Mouse (Mus musculus) liver, embryonic 13.5 days (tissue): ENCODE data around the gene Ftcd. TPM values are rescaled to one million over a fixed set of nuclear protein-coding genes. Genes with fewer than 3 reads are reported as not detected.

Experiments
- ATAC-seq: fragments of 200-750 bp; cut with Nextera tagmentation; 2 replicates; pipeline ENCODE4 v1.8.0; 2017; ENCODE audit warnings: low read depth, mild to moderate bottlenecking, moderate number of reproducible peaks, moderate library complexity
- DNase-seq: peaks from one replicate; pipeline ENCODE4 v3.0.0; 2022
- H3K27ac ChIP-seq: fragments of 300-500 bp; sonication (generic); 2 replicates; pipeline ENCODE4 v1.5.1; 2015; ENCODE audit warnings: moderate library complexity, mild to moderate bottlenecking, inconsistent platforms
- H3K27me3 ChIP-seq: fragments of 300-500 bp; sonication (generic); 2 replicates; pipeline ENCODE4 v1.6.1; 2015; ENCODE audit warnings: mild to moderate bottlenecking, inconsistent platforms
- H3K36me3 ChIP-seq: fragments of 300-500 bp; sonication (generic); 2 replicates; pipeline ENCODE4 v1.6.1; 2015; ENCODE audit warnings: mild to moderate bottlenecking, inconsistent platforms
- H3K4me1 ChIP-seq: fragments of 300-500 bp; sonication (generic); replicated peaks from 2 replicates; pipeline ENCODE4 v1.6.1; 2015; ENCODE audit warnings: inconsistent platforms
- H3K4me2 ChIP-seq: fragments of 300-500 bp; sonication (generic); 2 replicates; pipeline ENCODE4 v1.6.1; 2015; ENCODE audit warnings: inconsistent platforms, mild to moderate bottlenecking, moderate library complexity
- H3K4me3 ChIP-seq: fragments of 300-500 bp; sonication (generic); replicated peaks from 2 replicates; pipeline ENCODE4 v1.5.1; 2015; ENCODE audit warnings: mild to moderate bottlenecking, inconsistent platforms
- H3K9ac ChIP-seq: fragments of 300-500 bp; sonication (generic); 2 replicates; pipeline ENCODE4 v1.6.1; 2015; ENCODE audit warnings: mild to moderate bottlenecking, inconsistent platforms
- H3K9me3 ChIP-seq: fragments of 300-500 bp; sonication (generic); replicated peaks from 2 replicates; pipeline ENCODE4 v1.6.1; 2016; ENCODE audit warnings: inconsistent platforms
- WGBS: fragments of 180-500 bp; shearing (Covaris S2); methylation state at CpG from one replicate; pipeline ENCODE4 v1.1.7; 2015; ENCODE audit not compliant: insufficient replicate concordance; 5-methylcytosine and 5-hydroxymethylcytosine counted together
- polyA plus RNA-seq: library from polyadenylated mRNA; unstranded; fragments of >200 nt; fragmentation: Nextera tagmentation; extraction: Ambion mirVana; gene quantifications from 2 replicates; pipeline ENCODE4 v1.2.1, GENCODE M21; 2015

The Ftcd gene
- 19.1 and 22.9 TPM in 2 replicates for polyA plus RNA-seq

DNA sequence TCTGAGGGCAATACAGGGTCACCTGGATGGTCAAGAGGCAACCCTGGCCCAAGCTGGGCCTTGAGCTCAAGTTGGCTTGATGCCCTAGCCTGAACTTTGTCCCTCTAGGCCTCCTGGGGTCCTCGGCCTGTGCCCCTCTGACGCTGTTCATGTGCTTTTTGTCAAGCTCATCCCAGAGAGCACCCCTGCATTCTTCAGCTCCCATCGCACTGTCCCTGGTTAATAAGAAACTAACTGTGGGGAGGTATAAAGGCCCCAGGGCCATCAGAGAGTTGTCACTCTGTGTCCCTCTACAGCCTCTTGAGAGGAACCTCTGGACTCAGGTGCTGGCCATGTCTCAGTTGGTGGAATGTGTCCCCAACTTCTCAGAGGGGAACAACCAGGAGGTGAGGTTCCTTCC is at the start of gene Ftcd:
Ftcd (plus strand) TSS at position 275 of the 400 bp plus-strand sequence.
- whole genome bisulfite sequencing, result 58% methylated on average over 3 of the region's 3 CpGs
- DNase-seq, result no peak
- Histone ChIP-seq H3K9me3 (no peaks in the 10 kb centered on the region), H3K4me1 (peaks cover 9% of the 10 kb centered on the region; the same call in 1 of the 2 replicates), H3K9ac (peak within 1 kb of the TSS; percentile 41; the same call in 1 of the 2 replicates), H3K27ac (peak within 1 kb of the TSS; percentile 71), H3K27me3 (no peaks in the 10 kb centered on the region), H3K4me2 (peak within 1 kb of the TSS; percentile 47), H3K36me3 (no peaks in the 10 kb centered on the region), H3K4me3 (peak within 1 kb of the TSS; percentile 30)
- peak; percentile 71 for ATAC-seq

- Histone ChIP-seq H3K9ac (peak overlapping the region; percentile 61), H3K27me3 (no peaks in the 10 kb centered on the region), H3K36me3 (peaks cover 26% of the 10 kb centered on the region), H3K27ac (peak overlapping the region; percentile 43; the same call in 1 of the 2 replicates), H3K4me3 (peak overlapping the region; percentile 76), H3K4me2 (peak overlapping the region; percentile 98), H3K9me3 (no peaks in the 10 kb centered on the region), H3K4me1 (peaks cover 28% of the 10 kb centered on the region)
- under 1% methylated on average over 11 of the region's 11 CpGs for WGBS
- no peak; the same call in 1 of the 2 replicates for ATAC-seq
- no peak for DNase-seq
These were observed 44.5 kb upstream of the Ftcd start for GRCm38 (mm10) chr10:76530922-76531321.

- peak; percentile 99 for ATAC-seq
- H3K9me3 ChIP-seq, result no peaks in the 10 kb centered on the region
- whole genome bisulfite sequencing, result under 1% methylated on average over 37 of the region's 37 CpGs
These were observed 44.1 kb upstream of the Ftcd start, which contains the start of gene Lss for GRCm38 (mm10) chr10:76531375-76531774. Gene Lss, plus strand, starts transcription at chr10:76531588.

GRCm38 (mm10) chr10:76531828-76532227 is 43.6 kb upstream of the Ftcd start:
- WGBS, result 5% methylated on average over 14 of the region's 14 CpGs
- ATAC-seq (no peak), DNase-seq (no peak)

More at GRCm38 (mm10) chr10:76531375-76531774, 44.1 kb upstream of the Ftcd start, which contains the start of gene Lss:
- Histone ChIP-seq H3K4me3 (peak within 1 kb of the TSS; percentile 76), H3K4me1 (peaks cover 28% of the 10 kb centered on the region), H3K4me2 (peak within 1 kb of the TSS; percentile 98), H3K9ac (peak within 1 kb of the TSS; percentile 82), H3K27me3 (no peaks in the 10 kb centered on the region), H3K27ac (peak within 1 kb of the TSS; percentile 77), H3K36me3 (peaks cover 30% of the 10 kb centered on the region)
- peak; percentile 97 for DNase-seq

GRCm38 (mm10) chr10:76535526-76535925 is 39.9 kb upstream of the Ftcd start:
- DNase-seq (no peak), ATAC-seq (no peak)
- H3K4me3 ChIP-seq, result no peak overlapping the region
- H3K4me1 ChIP-seq, result peaks cover 23% of the 10 kb centered on the region
- no peak overlapping the region for H3K27ac ChIP-seq
- peaks cover 69% of the 10 kb centered on the region for H3K36me3 ChIP-seq
- H3K9me3 ChIP-seq, result no peaks in the 10 kb centered on the region
- no peak overlapping the region for H3K9ac ChIP-seq
- no peak overlapping the region for H3K4me2 ChIP-seq
- no peaks in the 10 kb centered on the region for H3K27me3 ChIP-seq
- WGBS, result 91% methylated on average over 7 of the region's 7 CpGs

More at GRCm38 (mm10) chr10:76531828-76532227, 43.6 kb upstream of the Ftcd start:
- H3K4me2 ChIP-seq, result peak overlapping the region; percentile 98
- peaks cover 28% of the 10 kb centered on the region for H3K4me1 ChIP-seq
- peak overlapping the region; percentile 76 for H3K4me3 ChIP-seq
- peaks cover 34% of the 10 kb centered on the region for H3K36me3 ChIP-seq
- peak overlapping the region; percentile 82 for H3K9ac ChIP-seq
- H3K27ac ChIP-seq, result peak overlapping the region; percentile 77
- no peaks in the 10 kb centered on the region for H3K9me3 ChIP-seq
- H3K27me3 ChIP-seq, result no peaks in the 10 kb centered on the region

- no peak overlapping the region for H3K4me2 ChIP-seq
- H3K9me3 ChIP-seq, result no peaks in the 10 kb centered on the region
- DNase-seq, result no peak
- no peak overlapping the region for H3K9ac ChIP-seq
- 71% methylated on average over 9 of the region's 9 CpGs for WGBS
- no peaks in the 10 kb centered on the region for H3K27me3 ChIP-seq
- no peak overlapping the region for H3K4me3 ChIP-seq
- no peak overlapping the region for H3K27ac ChIP-seq
- H3K4me1 ChIP-seq, result peaks cover 5% of the 10 kb centered on the region
- peaks cover 90% of the 10 kb centered on the region for H3K36me3 ChIP-seq
- no peak for ATAC-seq
These were observed 37.8 kb upstream of the Ftcd start for GRCm38 (mm10) chr10:76537619-76538018.

DNA sequence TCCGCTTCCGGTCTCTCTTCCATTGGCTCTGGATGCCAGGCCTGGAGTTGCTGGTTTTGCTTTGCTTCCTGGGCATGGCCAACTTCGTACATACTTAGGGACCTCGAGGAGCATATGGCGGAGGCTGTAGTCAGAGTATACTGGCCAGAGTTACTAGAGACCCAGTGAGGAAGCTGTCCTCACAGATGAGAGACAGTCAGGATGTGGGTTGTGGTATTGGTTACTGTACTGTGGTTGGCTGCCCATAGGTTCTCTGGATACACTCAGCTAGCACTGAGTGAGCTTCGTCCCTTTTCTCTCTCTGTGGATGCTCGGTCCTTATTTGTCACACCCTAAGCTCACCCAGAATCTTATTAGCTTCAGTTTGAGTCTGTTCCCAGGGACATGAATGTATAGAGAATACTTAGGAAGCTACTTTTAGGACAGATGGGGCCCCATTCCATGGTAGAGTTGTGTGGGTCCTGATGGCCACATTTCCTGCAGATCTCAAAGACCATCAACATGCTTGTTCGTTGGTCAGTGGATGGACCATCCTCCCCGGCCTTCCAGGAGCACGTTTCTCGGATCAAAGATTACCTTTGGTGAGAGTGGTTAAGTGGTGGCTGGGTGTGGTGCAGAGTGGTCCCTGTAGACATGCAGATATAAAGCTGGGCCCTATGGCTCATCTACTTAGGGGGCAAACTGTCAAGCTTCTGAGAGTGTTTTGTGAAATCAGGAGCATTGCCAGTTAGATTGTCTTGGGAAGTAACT is 33.9 kb upstream of the Ftcd start:
- ATAC-seq, result no peak
- Histone ChIP-seq H3K4me1 (no peaks in the 10 kb centered on the region), H3K36me3 (peaks cover 94% of the 10 kb centered on the region), H3K4me3 (no peak overlapping the region), H3K27ac (no peak overlapping the region), H3K9ac (no peak overlapping the region), H3K27me3 (no peaks in the 10 kb centered on the region), H3K4me2 (no peak overlapping the region), H3K9me3 (no peaks in the 10 kb centered on the region)
- 56% methylated on average over 11 of the region's 11 CpGs for WGBS
- no peak for DNase-seq

GRCm38 (mm10) chr10:76542636-76543375 is 32.6 kb upstream of the Ftcd start:
- WGBS, result 39% methylated on average over 10 of the region's 10 CpGs
- ATAC-seq, result no peak
- DNase-seq, result no peak
- no peak overlapping the region for H3K4me2 ChIP-seq
- H3K36me3 ChIP-seq, result peaks cover 95% of the 10 kb centered on the region
- H3K9ac ChIP-seq, result no peak overlapping the region
- H3K27me3 ChIP-seq, result no peaks in the 10 kb centered on the region
- no peaks in the 10 kb centered on the region for H3K4me1 ChIP-seq
- H3K27ac ChIP-seq, result no peak overlapping the region
- H3K4me3 ChIP-seq, result no peak overlapping the region
- no peaks in the 10 kb centered on the region for H3K9me3 ChIP-seq

GRCm38 (mm10) chr10:76546566-76546965 is 28.9 kb upstream of the Ftcd start:
- Histone ChIP-seq H3K9ac (no peak overlapping the region), H3K36me3 (peaks cover 91% of the 10 kb centered on the region)
- ATAC-seq, result no peak

DNA sequence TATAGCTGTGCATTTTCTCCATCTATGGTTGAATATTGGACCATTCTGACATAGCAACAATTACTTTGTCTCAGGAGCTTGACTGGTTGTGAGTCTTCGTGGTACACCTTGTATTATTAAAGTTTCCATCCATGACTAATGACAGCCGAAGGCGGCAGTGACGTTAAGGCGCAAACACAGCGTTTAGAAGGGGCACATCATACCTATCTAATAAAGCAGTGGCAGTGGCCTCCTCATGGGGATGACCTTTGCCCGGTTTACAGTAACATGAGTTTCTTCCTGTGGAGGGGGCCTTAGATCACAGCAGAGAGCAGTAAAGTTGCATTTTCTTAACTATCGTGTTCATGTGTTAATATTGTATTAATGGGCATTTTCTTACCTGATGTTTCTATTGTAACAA is 27.2 kb upstream of the Ftcd start:
- 86% methylated on average over 8 of the region's 8 CpGs for WGBS
- Histone ChIP-seq H3K4me2 (no peak overlapping the region), H3K4me3 (no peak overlapping the region), H3K27ac (no peak overlapping the region), H3K9ac (no peak overlapping the region), H3K27me3 (no peaks in the 10 kb centered on the region), H3K36me3 (peaks cover 90% of the 10 kb centered on the region), H3K4me1 (no peaks in the 10 kb centered on the region), H3K9me3 (no peaks in the 10 kb centered on the region)
- ATAC-seq (no peak), DNase-seq (no peak)

More at GRCm38 (mm10) chr10:76546566-76546965, 28.9 kb upstream of the Ftcd start:
- no peak overlapping the region for H3K4me3 ChIP-seq
- H3K9me3 ChIP-seq, result no peaks in the 10 kb centered on the region
- DNase-seq, result no peak
- no peak overlapping the region for H3K27ac ChIP-seq
- no peaks in the 10 kb centered on the region for H3K27me3 ChIP-seq
- no peaks in the 10 kb centered on the region for H3K4me1 ChIP-seq
- no peak overlapping the region for H3K4me2 ChIP-seq
- WGBS, result 89% methylated on average over 8 of the region's 8 CpGs

DNA sequence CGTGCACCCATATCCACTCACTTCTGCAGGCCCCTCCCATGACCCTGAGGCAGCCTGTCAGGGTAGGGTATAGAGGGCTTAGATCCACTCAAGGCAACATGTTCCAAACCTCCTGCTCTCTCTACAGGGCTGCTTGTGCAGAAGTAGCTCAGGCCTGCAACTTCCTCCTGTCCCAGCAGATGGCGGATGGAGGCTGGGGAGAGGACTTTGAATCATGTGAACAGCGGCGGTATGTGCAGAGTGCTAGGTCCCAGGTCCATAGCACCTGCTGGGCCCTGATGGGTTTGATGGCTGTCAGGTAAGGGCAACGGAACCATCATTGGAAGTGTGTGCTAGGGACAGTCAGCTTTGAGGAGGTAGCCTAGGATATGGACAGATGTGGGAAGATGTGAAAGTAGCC is 25.0 kb upstream of the Ftcd start:
- Histone ChIP-seq H3K27ac (no peak overlapping the region), H3K9me3 (no peaks in the 10 kb centered on the region), H3K36me3 (peaks cover 84% of the 10 kb centered on the region), H3K4me3 (no peak overlapping the region), H3K9ac (no peak overlapping the region), H3K4me1 (no peaks in the 10 kb centered on the region), H3K27me3 (no peaks in the 10 kb centered on the region), H3K4me2 (no peak overlapping the region)
- 75% methylated on average over 5 of the region's 5 CpGs for WGBS
- DNase-seq (no peak), ATAC-seq (peak; percentile 5; the same call in 1 of the 2 replicates)
